Mouse (Mus musculus) MN1 (cell line): ENCODE data around the gene Ropn1l.

Experiments
- DNase-seq: peaks from one replicate; pipeline ENCODE4 v3.0.0-alpha.2; 2016; ENCODE audit warnings: low spot score

Gene Ropn1l

GRCm38 (mm10) chr15:31447121-31447520 is 6.4 kb downstream of the Ropn1l start:
- DNase-seq = peak; percentile 57

GRCm38 (mm10) chr15:31442698-31443097 is 10.8 kb downstream of the Ropn1l start:
- DNase-seq = no peak

- no peak for DNase-seq
Measured at GRCm38 (mm10) chr15:31441996-31442395, 11.5 kb downstream of the Ropn1l start.

GRCm38 (mm10) chr15:31436811-31437210 is 16.7 kb downstream of the Ropn1l start:
- no peak for DNase-seq

GRCm38 (mm10) chr15:31436083-31436482 is 17.5 kb downstream of the Ropn1l start:
- no peak for DNase-seq

- no peak for DNase-seq
Measured at GRCm38 (mm10) chr15:31433768-31434167, 19.8 kb downstream of the Ropn1l start.

- no peak for DNase-seq
Measured at GRCm38 (mm10) chr15:31431847-31432246, 21.7 kb downstream of the Ropn1l start.

GRCm38 (mm10) chr15:31430014-31430413 is 23.5 kb downstream of the Ropn1l start:
- DNase-seq = no peak

GRCm38 (mm10) chr15:31429429-31429828 is 24.1 kb downstream of the Ropn1l start:
- DNase-seq = no peak

- DNase-seq = no peak
Measured at GRCm38 (mm10) chr15:31428571-31428970, 25.0 kb downstream of the Ropn1l start.

GRCm38 (mm10) chr15:31427390-31427789 is 26.1 kb downstream of the Ropn1l start:
- DNase-seq = no peak

GRCm38 (mm10) chr15:31426066-31426706 is 27.4 kb downstream of the Ropn1l start:
- no peak for DNase-seq

- DNase-seq = no peak
Measured at GRCm38 (mm10) chr15:31422649-31423369, 30.7 kb downstream of the Ropn1l start.

GRCm38 (mm10) chr15:31419037-31419436 is 34.5 kb downstream of the Ropn1l start:
- peak; percentile 43 for DNase-seq

- peak; percentile 34 for DNase-seq
Measured at GRCm38 (mm10) chr15:31418686-31419024, 34.9 kb downstream of the Ropn1l start.

- peak; percentile 59 for DNase-seq
Measured at GRCm38 (mm10) chr15:31417796-31418685, 35.5 kb downstream of the Ropn1l start.

GRCm38 (mm10) chr15:31417409-31417795 is 36.1 kb downstream of the Ropn1l start:
- DNase-seq = peak; percentile 52

- no peak for DNase-seq
Measured at GRCm38 (mm10) chr15:31415181-31415580, 38.4 kb downstream of the Ropn1l start.

- DNase-seq = no peak
Measured at GRCm38 (mm10) chr15:31414179-31414898, 39.2 kb downstream of the Ropn1l start.

- no peak for DNase-seq
Measured at GRCm38 (mm10) chr15:31413662-31414061, 39.9 kb downstream of the Ropn1l start.

GRCm38 (mm10) chr15:31412933-31413332 is 40.6 kb downstream of the Ropn1l start:
- no peak for DNase-seq

- no peak for DNase-seq
Measured at GRCm38 (mm10) chr15:31412436-31412835, 41.1 kb downstream of the Ropn1l start.
